Mouse (Mus musculus): Measurements from ENCODE around the gene Spsb1. TPM values are rescaled to one million over a fixed set of nuclear protein-coding genes. Genes with fewer than 3 reads are reported as not detected.

The Spsb1 gene
- polyA plus RNA-seq, 1 experiment from 2014 or later = 4.0 TPM

DNA sequence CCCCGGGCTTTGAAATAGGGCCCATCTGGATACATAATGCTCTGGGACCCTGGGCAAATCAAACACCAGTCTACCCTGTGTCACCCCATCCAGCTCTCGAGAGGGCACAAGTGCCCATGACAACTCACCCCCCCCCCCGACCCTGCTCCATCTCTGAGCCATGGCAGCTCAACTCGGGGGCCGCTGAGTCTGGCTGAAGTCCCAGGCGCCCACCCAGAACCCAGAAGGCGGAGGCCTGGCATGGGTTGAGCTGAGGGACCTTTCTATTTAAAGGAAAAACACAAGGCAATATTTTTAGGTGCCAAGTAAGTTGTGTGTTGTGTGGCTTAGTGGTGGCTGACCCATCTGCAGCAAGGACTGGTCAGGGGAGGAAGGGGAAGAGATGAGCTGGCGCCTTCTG lies 9.4 kb upstream of the Spsb1 start:
- Histone ChIP-seq H3K4me3 (replicated peaks) (no peak overlapping the region), H3K9ac (replicated peaks) (no peak overlapping the region), H3K4me1 (replicated peaks) (no peaks in the 10 kb centered on the region), H3K27ac (no peak overlapping the region), H3K4me2 (replicated peaks) (no peak overlapping the region), H3K9me3 (no peaks in the 10 kb centered on the region), H3K27me3 (peaks cover 5% of the 10 kb centered on the region; the same call in 1 of the 2 replicates), H3K36me3 (no peaks in the 10 kb centered on the region)
- WGBS = 87% methylated on average over 8 of the region's 8 CpGs
- ATAC-seq = no peak

DNA sequence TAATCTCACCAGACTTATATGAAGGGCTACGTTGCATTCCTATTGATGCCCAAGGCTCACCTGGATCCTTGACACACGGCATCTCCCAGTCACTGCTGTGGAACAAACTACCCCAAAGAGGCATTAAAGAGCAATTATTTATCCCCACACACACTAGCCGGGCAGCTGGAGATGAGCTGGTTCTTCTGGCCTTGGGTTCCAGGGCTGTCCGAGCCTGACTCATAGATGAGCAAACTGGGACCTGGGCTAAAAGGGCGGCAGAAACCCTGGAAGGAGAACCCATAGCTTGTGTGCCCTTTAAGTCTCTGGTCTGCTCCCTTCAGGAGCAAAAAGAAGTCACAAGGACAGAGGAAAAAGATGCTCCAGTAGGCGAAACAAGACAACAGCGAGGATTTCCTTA lies 5.5 kb upstream of the Spsb1 start:
- ATAC-seq = no peak
- Histone ChIP-seq H3K4me1 (replicated peaks) (peaks cover 1% of the 10 kb centered on the region; the same call in 1 of the 2 replicates), H3K4me3 (replicated peaks) (no peak overlapping the region), H3K27me3 (peaks cover 24% of the 10 kb centered on the region), H3K36me3 (no peaks in the 10 kb centered on the region), H3K9ac (replicated peaks) (no peak overlapping the region), H3K27ac (no peak overlapping the region), H3K9me3 (no peaks in the 10 kb centered on the region), H3K4me2 (replicated peaks) (no peak overlapping the region)
- WGBS = 88% methylated on average over 7 of the region's 7 CpGs

DNA sequence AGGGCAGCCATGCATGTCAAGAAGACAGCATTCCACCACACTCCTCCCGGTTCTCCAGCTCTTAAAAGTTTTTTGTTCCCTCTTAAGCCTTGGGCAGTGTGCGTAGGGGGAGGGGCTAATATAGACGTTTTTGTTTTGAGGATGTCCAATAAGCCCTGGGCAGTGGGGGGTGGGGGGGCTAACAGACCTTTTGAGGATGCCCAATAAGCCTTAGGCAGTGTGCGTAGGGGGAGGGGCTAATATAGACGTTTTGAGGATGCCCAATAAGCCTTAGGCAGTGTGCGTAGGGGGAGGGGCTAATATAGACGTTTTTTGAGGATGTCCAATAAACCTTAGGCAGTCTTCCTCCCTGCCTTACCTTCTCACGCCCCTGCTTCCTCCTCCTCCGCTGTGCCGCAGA lies 5.0 kb upstream of the Spsb1 start:
- WGBS = 52% methylated on average over 10 of the region's 10 CpGs

DNA sequence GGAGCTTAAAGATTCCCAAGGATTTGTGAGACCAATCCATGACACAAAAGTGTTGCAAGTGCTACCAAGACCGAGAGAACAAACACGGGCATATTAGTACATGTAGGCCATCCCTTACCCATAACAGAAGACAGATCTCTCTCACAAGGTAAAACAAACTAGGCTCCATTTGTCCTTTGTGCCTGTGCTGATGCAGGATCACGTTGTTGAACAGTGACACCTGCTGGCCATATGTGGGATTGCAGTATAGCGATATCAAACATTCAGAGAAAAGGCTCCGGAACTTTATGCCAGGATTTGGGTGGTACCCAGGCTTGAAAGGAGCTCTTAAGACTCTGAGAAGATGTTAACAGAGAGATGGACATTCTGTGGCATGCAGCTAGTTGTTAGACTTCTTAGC lies 3.7 kb upstream of the Spsb1 start:
- no peak overlapping the region for H3K4me3 ChIP-seq (replicated peaks)
- WGBS = 7% methylated on average over 5 of the region's 5 CpGs
- H3K4me1 ChIP-seq (replicated peaks) = peaks cover 19% of the 10 kb centered on the region
- no peak overlapping the region for H3K9ac ChIP-seq (replicated peaks)
- no peaks in the 10 kb centered on the region for H3K9me3 ChIP-seq
- peaks cover 42% of the 10 kb centered on the region for H3K27me3 ChIP-seq
- H3K4me2 ChIP-seq (replicated peaks) = no peak overlapping the region
- H3K36me3 ChIP-seq = no peaks in the 10 kb centered on the region
- no peak for ATAC-seq
- H3K27ac ChIP-seq = no peak overlapping the region

More for the DNA sequence above, 5.0 kb upstream of the Spsb1 start:
- no peak for ATAC-seq
- no peak overlapping the region for H3K4me3 ChIP-seq (replicated peaks)
- H3K36me3 ChIP-seq = no peaks in the 10 kb centered on the region
- H3K4me1 ChIP-seq (replicated peaks) = peaks cover 6% of the 10 kb centered on the region
- H3K9me3 ChIP-seq = no peaks in the 10 kb centered on the region
- no peak overlapping the region for H3K4me2 ChIP-seq (replicated peaks)
- H3K27ac ChIP-seq = no peak overlapping the region
- H3K27me3 ChIP-seq = peaks cover 30% of the 10 kb centered on the region
- no peak overlapping the region for H3K9ac ChIP-seq (replicated peaks)

DNA sequence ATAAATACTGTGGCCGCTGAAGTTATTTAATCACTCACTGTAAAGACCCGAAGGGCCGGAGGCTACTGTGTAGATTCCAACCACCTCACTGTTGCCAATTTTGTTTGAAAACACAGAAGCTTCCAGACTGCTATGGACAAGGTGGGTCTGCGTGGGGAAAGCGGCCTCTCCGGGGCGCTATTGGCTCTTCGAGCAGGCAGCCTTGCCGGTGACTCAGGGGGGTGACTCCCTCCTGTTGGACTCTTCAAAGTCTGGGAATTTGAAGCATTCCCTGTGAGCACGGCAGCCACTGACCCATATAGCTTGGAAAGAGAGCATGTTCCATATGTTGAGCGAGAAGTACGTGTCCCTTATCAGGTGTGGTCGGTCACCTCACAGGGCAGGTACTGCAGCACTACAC lies 1.2 kb upstream of the Spsb1 start:
- Histone ChIP-seq H3K36me3 (no peaks in the 10 kb centered on the region), H3K4me3 (replicated peaks) (no peak overlapping the region), H3K9ac (replicated peaks) (no peak overlapping the region), H3K9me3 (no peaks in the 10 kb centered on the region), H3K4me2 (replicated peaks) (no peak overlapping the region), H3K27ac (no peak overlapping the region), H3K27me3 (peaks cover 67% of the 10 kb centered on the region), H3K4me1 (replicated peaks) (peaks cover 20% of the 10 kb centered on the region)
- no peak for ATAC-seq
- WGBS = 52% methylated on average over 13 of the region's 13 CpGs

DNA sequence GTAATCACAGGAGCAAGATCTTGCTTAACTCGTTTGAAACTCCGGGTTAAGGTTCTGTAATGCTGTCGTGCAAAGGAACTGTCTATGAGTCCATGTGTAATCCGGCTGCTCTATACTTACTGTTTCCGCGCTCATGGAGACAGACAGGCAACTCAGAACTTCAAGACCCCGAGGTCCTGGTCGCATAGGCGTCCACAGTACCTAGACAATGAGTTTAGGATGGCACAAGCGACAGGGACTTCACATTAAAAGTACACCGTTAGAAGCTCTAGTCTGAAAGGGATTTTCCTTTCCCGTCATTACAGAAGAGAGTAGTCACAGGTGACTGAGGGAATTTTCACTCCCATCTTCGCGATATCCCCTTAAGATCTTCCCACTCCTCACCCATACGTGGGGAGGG lies 788 bp upstream of the Spsb1 start:
- no peaks in the 10 kb centered on the region for H3K36me3 ChIP-seq
- no peaks in the 10 kb centered on the region for H3K9me3 ChIP-seq
- H3K27me3 ChIP-seq = peaks cover 69% of the 10 kb centered on the region
- no peak overlapping the region for H3K27ac ChIP-seq
- H3K4me1 ChIP-seq (replicated peaks) = peaks cover 20% of the 10 kb centered on the region
- H3K9ac ChIP-seq (replicated peaks) = no peak overlapping the region
- H3K4me2 ChIP-seq (replicated peaks) = peak overlapping the region; percentile 99
- peak overlapping the region; percentile 58; the same call in 1 of the 2 replicates for H3K4me3 ChIP-seq (replicated peaks)
- no peak for ATAC-seq
- WGBS = 16% methylated on average over 15 of the region's 15 CpGs

DNA sequence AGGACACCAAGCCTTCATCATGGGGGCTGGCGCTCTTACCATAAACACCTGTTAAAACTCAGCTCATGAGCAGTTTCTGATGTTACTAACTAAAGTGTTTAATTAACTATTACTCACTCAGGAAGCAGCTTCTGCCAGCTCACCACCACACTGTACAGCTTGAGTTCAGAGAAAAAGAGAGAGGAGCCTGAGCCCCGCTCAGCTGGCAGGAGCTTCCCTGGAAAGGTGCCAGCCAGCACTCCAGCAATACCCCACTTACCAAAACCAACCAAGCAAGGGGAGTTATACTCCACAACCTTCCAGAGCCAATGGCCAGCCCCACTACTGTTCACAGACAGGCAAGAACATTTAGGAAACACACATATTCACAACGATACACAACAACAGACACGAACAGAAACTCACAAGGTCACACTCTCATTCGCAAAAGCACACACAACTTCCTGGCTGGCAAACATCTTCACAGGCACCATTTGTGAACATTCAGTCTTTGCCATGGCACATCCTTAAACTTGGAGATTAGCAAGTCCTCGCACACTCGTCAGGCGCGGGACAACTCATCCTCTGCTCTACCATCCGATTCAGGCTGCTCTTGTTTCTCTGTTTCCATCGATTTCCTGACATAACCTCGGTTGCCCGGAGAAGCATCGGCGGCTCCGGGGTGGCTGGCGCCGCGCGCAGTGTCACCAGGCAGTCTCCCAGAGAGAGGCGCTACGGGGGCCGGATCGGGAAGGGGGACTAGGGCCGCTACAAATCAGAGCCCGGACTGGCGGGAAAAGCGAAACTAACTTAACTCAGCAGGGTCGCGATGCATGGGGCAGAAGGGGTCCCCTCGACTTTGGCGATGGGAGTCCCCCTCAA lies 992 bp downstream of the Spsb1 start:
- Histone ChIP-seq H3K4me2 (replicated peaks) (peak overlapping the region; percentile 99), H3K27me3 (peaks cover 71% of the 10 kb centered on the region), H3K9me3 (no peaks in the 10 kb centered on the region), H3K36me3 (no peaks in the 10 kb centered on the region), H3K4me1 (replicated peaks) (peaks cover 20% of the 10 kb centered on the region), H3K4me3 (replicated peaks) (peak overlapping the region; percentile 58), H3K9ac (replicated peaks) (peak overlapping the region; percentile 67), H3K27ac (no peak overlapping the region)
- 0 out of 2 replicates have a peak, but pooled peaks have one; percentile 11 for ATAC-seq
- 6% methylated on average over 32 of the region's 32 CpGs for WGBS

DNA sequence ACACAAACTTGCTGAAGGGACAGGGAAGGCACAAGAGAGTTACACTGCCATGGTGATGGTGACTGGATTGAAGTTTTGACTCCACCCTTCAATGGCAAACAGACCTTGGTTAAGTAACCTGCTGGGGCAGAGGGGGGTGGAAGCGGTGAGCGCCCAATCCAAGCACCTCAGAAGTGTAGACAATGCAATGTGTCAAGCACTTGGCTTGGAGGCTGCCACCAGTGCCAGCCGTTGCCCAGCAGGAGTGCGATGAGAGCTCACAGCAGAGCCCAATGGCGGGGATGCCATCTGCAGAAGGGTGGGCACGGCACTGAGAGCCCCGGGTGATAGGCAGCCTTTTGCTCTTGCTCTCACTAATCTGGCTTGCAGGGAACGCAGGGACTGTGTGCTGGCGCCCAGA lies 2.6 kb downstream of the Spsb1 start:
- Histone ChIP-seq H3K36me3 (no peaks in the 10 kb centered on the region), H3K9me3 (no peaks in the 10 kb centered on the region), H3K4me1 (replicated peaks) (peaks cover 20% of the 10 kb centered on the region), H3K27ac (no peak overlapping the region), H3K27me3 (peaks cover 67% of the 10 kb centered on the region), H3K4me3 (replicated peaks) (no peak overlapping the region), H3K9ac (replicated peaks) (no peak overlapping the region), H3K4me2 (replicated peaks) (no peak overlapping the region)
- ATAC-seq = no peak
- 83% methylated on average over 9 of the region's 9 CpGs for WGBS

DNA sequence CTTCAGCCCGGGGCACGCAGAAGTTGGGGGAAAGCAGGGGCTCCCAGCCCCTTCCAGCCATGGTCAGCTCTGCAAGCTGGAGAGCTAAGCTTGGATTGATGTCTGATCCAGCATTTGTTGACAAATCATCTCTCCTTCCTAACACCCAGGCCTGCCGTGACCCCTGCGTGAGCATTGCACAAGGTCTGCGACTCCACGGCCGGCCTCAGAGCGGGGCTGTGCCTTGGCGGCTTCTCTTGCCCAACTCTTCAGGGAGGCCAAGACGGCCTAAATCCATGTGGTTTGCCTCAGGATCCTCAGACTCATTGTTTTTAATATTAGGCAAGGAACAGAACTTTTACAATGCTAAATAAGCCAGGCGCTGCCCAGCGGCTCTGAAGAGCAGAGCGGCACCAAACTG lies 3.6 kb downstream of the Spsb1 start:
- H3K9me3 ChIP-seq = no peaks in the 10 kb centered on the region
- H3K9ac ChIP-seq (replicated peaks) = no peak overlapping the region
- no peak overlapping the region for H3K27ac ChIP-seq
- 85% methylated on average over 13 of the region's 13 CpGs for WGBS
- H3K4me2 ChIP-seq (replicated peaks) = no peak overlapping the region
- H3K4me3 ChIP-seq (replicated peaks) = no peak overlapping the region
- no peaks in the 10 kb centered on the region for H3K36me3 ChIP-seq
- no peak for ATAC-seq
- H3K4me1 ChIP-seq (replicated peaks) = peaks cover 20% of the 10 kb centered on the region
- H3K27me3 ChIP-seq = peaks cover 57% of the 10 kb centered on the region

DNA sequence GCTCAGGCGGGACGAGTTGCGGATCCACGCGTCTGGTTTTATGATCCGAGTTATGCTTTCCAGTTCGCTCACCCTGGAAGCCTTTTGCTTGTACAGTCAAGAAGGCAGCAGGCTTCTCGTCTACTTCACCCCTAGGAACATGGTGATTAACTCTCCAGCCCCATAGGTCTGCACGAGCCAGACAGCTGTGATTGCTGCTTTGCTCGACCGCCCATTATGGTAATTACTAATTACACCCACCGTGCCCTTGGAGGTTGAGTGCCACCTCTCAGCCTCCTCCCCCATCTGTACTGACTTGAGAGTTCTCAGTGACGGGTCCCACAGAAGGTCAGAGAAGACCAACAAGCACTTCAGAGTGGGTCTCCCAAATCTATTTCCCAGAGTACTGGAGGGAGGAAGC lies 5.2 kb downstream of the Spsb1 start:
- Histone ChIP-seq H3K9ac (replicated peaks) (no peak overlapping the region), H3K4me1 (replicated peaks) (peaks cover 27% of the 10 kb centered on the region), H3K4me3 (replicated peaks) (no peak overlapping the region), H3K4me2 (replicated peaks) (no peak overlapping the region), H3K36me3 (no peaks in the 10 kb centered on the region), H3K9me3 (no peaks in the 10 kb centered on the region), H3K27ac (no peak overlapping the region), H3K27me3 (peaks cover 42% of the 10 kb centered on the region)
- ATAC-seq = no peak
- 77% methylated on average over 13 of the region's 13 CpGs for WGBS

DNA sequence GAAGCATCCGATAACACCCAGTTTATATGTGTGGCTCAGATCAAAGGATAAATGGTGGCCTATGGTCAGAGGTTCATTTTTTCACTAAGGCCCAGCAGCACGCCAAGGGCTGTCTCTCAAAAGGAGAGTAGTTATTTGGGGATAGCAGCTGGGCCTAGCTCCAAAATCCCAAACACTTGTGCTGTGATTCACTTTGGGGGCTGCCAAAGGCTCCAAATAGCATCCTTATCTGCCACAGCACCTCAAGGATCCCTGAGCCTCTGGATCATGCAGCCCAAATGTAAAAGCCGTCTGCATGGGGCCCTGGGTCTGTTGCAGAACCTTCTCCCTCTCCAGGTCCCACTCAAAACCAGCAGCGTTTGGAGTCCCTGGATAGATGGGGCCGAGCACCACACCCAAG lies 6.7 kb downstream of the Spsb1 start:
- ATAC-seq = no peak

DNA sequence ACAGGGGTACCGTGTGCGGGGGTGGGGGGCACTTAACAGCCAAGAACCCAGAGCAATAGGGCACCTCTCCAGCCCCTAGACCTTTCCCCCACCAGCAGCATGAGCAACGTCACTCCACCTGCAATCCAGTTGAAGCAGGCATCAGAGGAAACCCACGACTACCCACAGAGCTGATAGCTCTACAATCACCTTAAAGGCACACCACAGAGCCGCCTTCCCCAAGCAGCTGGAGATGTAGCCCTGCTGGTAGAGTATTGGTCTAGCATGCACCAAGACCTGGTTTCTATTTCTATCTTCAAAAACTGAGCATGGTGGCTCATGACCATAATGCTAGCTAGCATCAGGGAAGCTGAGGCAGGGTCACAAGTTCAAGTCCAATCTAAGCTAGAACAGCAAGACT lies 7.4 kb downstream of the Spsb1 start:
- Histone ChIP-seq H3K4me3 (replicated peaks) (no peak overlapping the region), H3K9me3 (no peaks in the 10 kb centered on the region), H3K27ac (no peak overlapping the region), H3K4me2 (replicated peaks) (no peak overlapping the region), H3K4me1 (replicated peaks) (peaks cover 33% of the 10 kb centered on the region), H3K36me3 (no peaks in the 10 kb centered on the region), H3K27me3 (peaks cover 22% of the 10 kb centered on the region), H3K9ac (replicated peaks) (no peak overlapping the region)
- WGBS = 87% methylated on average over 5 of the region's 5 CpGs
- no peak for ATAC-seq

More for the DNA sequence above, 6.7 kb downstream of the Spsb1 start:
- Histone ChIP-seq H3K4me3 (replicated peaks) (no peak overlapping the region), H3K4me2 (replicated peaks) (no peak overlapping the region), H3K4me1 (replicated peaks) (peaks cover 30% of the 10 kb centered on the region), H3K9me3 (no peaks in the 10 kb centered on the region), H3K9ac (replicated peaks) (no peak overlapping the region), H3K36me3 (no peaks in the 10 kb centered on the region), H3K27ac (no peak overlapping the region), H3K27me3 (peaks cover 27% of the 10 kb centered on the region)
- WGBS = 89% methylated on average over 5 of the region's 5 CpGs

Data from midbrain, embryonic 13.5 days (tissue).